Comparison of ENCODE assay signal across 24 mouse cellular contexts in the genomic region with DNA sequence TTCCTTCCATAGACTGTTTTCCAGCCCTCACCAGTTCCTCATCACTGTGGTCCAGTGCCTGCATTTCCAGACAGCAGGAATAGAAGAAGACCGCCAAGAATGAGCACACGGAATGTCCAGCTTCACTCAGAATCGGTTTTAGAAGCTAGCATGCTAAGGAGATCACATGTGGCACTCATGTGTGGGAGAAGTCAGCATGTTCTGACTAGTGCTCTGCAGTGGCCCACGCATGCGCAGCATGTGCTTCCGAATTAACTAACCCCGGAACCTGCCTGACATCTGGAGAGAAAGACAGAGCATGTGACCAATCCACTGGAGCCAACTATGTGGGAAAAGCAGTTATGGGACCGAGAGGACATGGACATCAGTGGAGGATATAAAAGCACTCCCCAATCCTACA. TPM values are rescaled to one million over a fixed set of nuclear protein-coding genes. Genes with fewer than 3 reads are reported as not detected.
A peak's percentile ranks its signal among the peaks of the same experiment; 100 is the strongest.
DNase-seq lines count a peak whose midpoint lies in the region; ATAC-seq and TF ChIP-seq lines count a peak whose summit lies in the region.
"Had no signal": no experiment of that assay in that cellular context is flagged by ENCODE, and none has a peak within 500 bp of the region (broad histone marks: within the 10 kb centered on the region; RNA-seq: fewer than 3 reads in every experiment).

No protein-coding gene starts in this region.

- no peak overlapping the region for H3K4me2 ChIP-seq in limb, embryonic 14.5 days (replicated peaks; ENCODE audit: low read depth, low read length, severe bottlenecking)
- H3K4me2 ChIP-seq in hindbrain, embryonic 14.5 days (replicated peaks), result no peak overlapping the region
- H3K4me2 ChIP-seq: embryonic facial prominence, embryonic 12.5 days; embryonic facial prominence, embryonic 15.5 days; forebrain, embryonic 13.5 days; forebrain, embryonic 15.5 days had no signal

- H3K4me1 ChIP-seq in limb, embryonic 14.5 days (ENCODE audit: control insufficient read depth, insufficient read depth, low read length), result no peaks in the 10 kb centered on the region
- no peaks in the 10 kb centered on the region for H3K4me1 ChIP-seq in limb, embryonic 10.5 days
- no peaks in the 10 kb centered on the region for H3K4me1 ChIP-seq in hindbrain, embryonic 14.5 days (replicated peaks; ENCODE audit: control insufficient read depth, insufficient read depth, low read length)
- H3K4me1 ChIP-seq: embryonic facial prominence, embryonic 12.5 days; embryonic facial prominence, embryonic 15.5 days; forebrain, embryonic 13.5 days; forebrain, embryonic 15.5 days had no signal

- no peak for TF ChIP-seq POLR2A in limb, embryonic 14.5 days (IDR thresholded peaks at IDR 0.05; ENCODE audit: borderline replicate concordance, extremely low read depth, insufficient read depth, insufficient read length)

- no peaks in the 10 kb centered on the region for H3K27me3 ChIP-seq in limb, embryonic 14.5 days (ENCODE audit: control insufficient read depth, insufficient read depth, low read length)
- no peaks in the 10 kb centered on the region for H3K27me3 ChIP-seq in limb, embryonic 10.5 days (ENCODE audit: low read depth, poor library complexity, severe bottlenecking)
- H3K27me3 ChIP-seq in hindbrain, embryonic 14.5 days (ENCODE audit: control insufficient read depth, insufficient read depth, low read length), result no peaks in the 10 kb centered on the region
- H3K27me3 ChIP-seq: embryonic facial prominence, embryonic 12.5 days; embryonic facial prominence, embryonic 15.5 days; forebrain, embryonic 13.5 days; forebrain, embryonic 15.5 days had no signal

- H3K9ac ChIP-seq in limb, embryonic 14.5 days (ENCODE audit: low read depth, low read length, severe bottlenecking), result no peak overlapping the region
- H3K9ac ChIP-seq in hindbrain, embryonic 14.5 days, result no peak overlapping the region
- H3K9ac ChIP-seq: embryonic facial prominence, embryonic 12.5 days; embryonic facial prominence, embryonic 15.5 days; forebrain, embryonic 13.5 days; forebrain, embryonic 15.5 days; forebrain, postnatal 0 days had no signal

- H3K9me3 ChIP-seq in limb, embryonic 14.5 days (ENCODE audit: control insufficient read depth, low read length), result no peaks in the 10 kb centered on the region
- H3K9me3 ChIP-seq in limb, embryonic 10.5 days (replicated peaks), result no peaks in the 10 kb centered on the region
- no peaks in the 10 kb centered on the region for H3K9me3 ChIP-seq in hindbrain, embryonic 14.5 days (ENCODE audit: control insufficient read depth, low read length)
- H3K9me3 ChIP-seq: embryonic facial prominence, embryonic 12.5 days; embryonic facial prominence, embryonic 15.5 days; forebrain, embryonic 13.5 days; forebrain, embryonic 15.5 days had no signal

- peak; percentile 5 for DNase-seq in limb, embryonic 14.5 days (ENCODE audit: low spot score)
- no peak for DNase-seq in limb, embryonic 10.5 days (ENCODE audit: low spot score)
- peak; percentile 63 for DNase-seq in gonadal fat pad, adult 2 months (ENCODE audit: low read depth)
- DNase-seq in frontal cortex, postnatal 25 days (ENCODE audit: low spot score in 2 of 2), result no peak
- no peak for DNase-seq in hindbrain, embryonic 14.5 days (ENCODE audit: low spot score)
- DNase-seq: adrenal gland, adult 2 months; adrenal gland, postnatal 10 days; adrenal gland, postnatal 25 days; cerebellum, adult 11 months; cerebellum, adult 18-20 months; cerebellum, adult 8-10 months; cerebellum, adult 9-11 months; cerebellum, postnatal 14 days; cerebellum, postnatal 36 days; embryo, embryonic 11 days; forebrain, postnatal 0 days had no signal

- no peak overlapping the region for H3K4me3 ChIP-seq in limb, embryonic 14.5 days (replicated peaks; ENCODE audit: low read length)
- H3K4me3 ChIP-seq in limb, embryonic 10.5 days, result no peak overlapping the region
- no peak overlapping the region for H3K4me3 ChIP-seq in hindbrain, embryonic 14.5 days (replicated peaks; ENCODE audit: low read length)
- H3K4me3 ChIP-seq: embryonic facial prominence, embryonic 12.5 days; embryonic facial prominence, embryonic 15.5 days; erythroblast, embryonic 14.5 days; forebrain, embryonic 13.5 days; forebrain, embryonic 15.5 days had no signal

- WGBS in limb, embryonic 14.5 days, result 74% methylated on average over 8 of the region's 8 CpGs
- 92% methylated on average over 8 of the region's 8 CpGs for WGBS in limb, embryonic 10.5 days
- 91% methylated on average over 8 of the region's 8 CpGs for WGBS in hindbrain, embryonic 14.5 days

- no peak overlapping the region for H3K27ac ChIP-seq in limb, embryonic 14.5 days (replicated peaks; ENCODE audit: low read depth, low read length)
- H3K27ac ChIP-seq in limb, embryonic 10.5 days, result no peak overlapping the region
- H3K27ac ChIP-seq in hindbrain, embryonic 14.5 days, result no peak overlapping the region
- H3K27ac ChIP-seq: embryonic facial prominence, embryonic 12.5 days; forebrain, embryonic 13.5 days; forebrain, embryonic 15.5 days had no signal

- H3K36me3 ChIP-seq in limb, embryonic 14.5 days (ENCODE audit: control insufficient read depth, insufficient read depth, low read length), result no peaks in the 10 kb centered on the region
- no peaks in the 10 kb centered on the region for H3K36me3 ChIP-seq in limb, embryonic 10.5 days
- H3K36me3 ChIP-seq in hindbrain, embryonic 14.5 days (replicated peaks; ENCODE audit: control insufficient read depth, insufficient read depth), result no peaks in the 10 kb centered on the region
- H3K36me3 ChIP-seq: embryonic facial prominence, embryonic 12.5 days; embryonic facial prominence, embryonic 15.5 days; forebrain, embryonic 15.5 days had no signal

- no peak for ATAC-seq in limb, embryonic 14.5 days (ENCODE audit: low FRiP score, low read depth)
- ATAC-seq in hindbrain, embryonic 14.5 days (ENCODE audit: low FRiP score), result no peak
- ATAC-seq: forebrain, embryonic 13.5 days; forebrain, embryonic 15.5 days; forebrain, postnatal 0 days had no signal

RNA-seq across cellular contexts. Expression of a gene that starts 17.5 kb away (rescaled TPM):
- polyA plus RNA-seq in limb, embryonic 14.5 days (2012; rRNA removed), result 0.15 TPM in 1 of 2 replicates, not detected in the other
- polyA plus RNA-seq in limb, embryonic 14.5 days (2014; fragmentation: Nextera tagmentation; extraction: Ambion mirVana), result 0.23 TPM in 1 of 2 replicates, not detected in the other
- not detected in 2 replicates for polyA plus RNA-seq in limb, embryonic 10.5 days (2016; fragmentation: Nextera tagmentation; extraction: Ambion mirVana)
- polyA plus RNA-seq in gonadal fat pad, adult 2 months (2012; rRNA removed), result not detected in 2 replicates
- polyA plus RNA-seq in hindbrain, embryonic 14.5 days (2014; fragmentation: Nextera tagmentation; extraction: Ambion mirVana), result not detected in 2 replicates
- polyA plus RNA-seq: adrenal gland, adult 2 months; brain, embryonic 14.5 days; C2C12; embryonic facial prominence, embryonic 12.5 days; embryonic facial prominence, embryonic 15.5 days; erythroblast, embryonic 14.5 days; forebrain, embryonic 11.5 days; forebrain, embryonic 13.5 days; forebrain, embryonic 15.5 days; forebrain, postnatal 0 days had no signal

Comparison
In these comparisons a context has a peak if more than half of its experiments do, and no peak if none do; other contexts are left out.
1. DNase-seq: peak in limb, embryonic 14.5 days (single experiment) and gonadal fat pad, adult 2 months (single experiment); none in limb, embryonic 10.5 days (single experiment), frontal cortex, postnatal 25 days (0 of 2) and hindbrain, embryonic 14.5 days (single experiment).